Mouse (Mus musculus): ENCODE results near the gene Zwilch. TPM values are rescaled to one million over a fixed set of nuclear protein-coding genes. Genes with fewer than 3 reads are reported as not detected.
A peak's percentile ranks its signal among the peaks of the same experiment; 100 is the strongest.

Gene Zwilch
- polyA plus RNA-seq (2014; fragmentation: Nextera tagmentation; extraction: Ambion mirVana) = 36.0 and 41.3 TPM in 2 replicates

DNA sequence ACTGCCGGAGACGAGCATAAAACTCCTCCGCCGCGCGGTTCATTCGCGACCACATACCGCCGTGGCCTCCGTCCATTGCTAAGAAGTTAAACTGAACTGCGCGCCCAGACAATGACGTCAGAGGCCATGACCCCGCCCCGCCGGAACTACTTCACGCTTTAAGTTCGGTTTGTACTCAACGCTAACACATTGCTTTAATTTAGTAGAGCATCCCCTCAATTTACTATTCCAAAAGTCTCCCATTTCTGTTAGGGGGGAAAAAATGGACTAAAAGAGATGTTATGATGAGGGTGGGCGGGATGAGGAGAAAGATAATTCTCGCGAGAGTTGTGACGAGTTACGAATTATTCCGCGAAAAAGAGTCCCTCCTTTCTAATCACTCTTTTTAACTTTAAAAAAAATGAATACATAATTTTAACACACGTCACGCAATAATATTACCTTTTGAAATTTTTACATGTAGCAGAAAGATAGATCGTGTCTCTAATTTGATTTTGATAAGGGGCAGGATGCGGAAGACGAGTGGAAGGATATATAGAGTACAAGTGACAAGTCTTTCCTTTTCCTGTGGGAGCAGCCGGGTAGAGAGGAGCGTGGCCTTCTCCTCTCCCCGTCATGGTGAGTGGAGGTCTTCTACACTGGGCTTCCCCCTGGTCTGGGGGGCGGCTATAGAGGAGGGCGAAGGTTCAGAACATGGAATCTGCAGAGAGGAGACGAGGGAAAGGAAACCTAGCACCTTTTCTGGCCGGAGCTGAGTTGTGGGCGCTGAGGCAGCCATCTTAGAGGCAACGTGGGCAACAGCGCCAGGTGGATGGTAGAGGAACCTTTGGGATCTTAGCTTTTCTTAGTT, at the start of gene Zwilch, which contains the start of gene Rpl4:
Gene Zwilch (minus strand): TSS at position 289 of the 850 bp plus-strand sequence.
Gene Rpl4 (plus strand): TSS at position 560 of the 850 bp plus-strand sequence.
- ATAC-seq (ENCODE audit: insufficient number of reproducible peaks, low FRiP score, low TSS enrichment, low read depth) = peak; percentile 82; the same call in 1 of the 2 replicates
- Histone ChIP-seq H3K27ac (replicated peaks; ENCODE audit: low read depth, low read length) (peak within 1 kb of the TSS; percentile 91), H3K4me3 (ENCODE audit: low read depth, low read length) (peak within 1 kb of the TSS; percentile 97), H3K9ac (ENCODE audit: low read length) (peak within 1 kb of the TSS; percentile 89), H3K36me3 (ENCODE audit: control insufficient read depth, insufficient read depth, low read length) (peaks cover 22% of the 10 kb centered on the region), H3K9me3 (ENCODE audit: control insufficient read depth, low read length) (no peaks in the 10 kb centered on the region), H3K4me2 (ENCODE audit: low read depth, severe bottlenecking) (peak within 1 kb of the TSS; percentile 82), H3K4me1 (ENCODE audit: control insufficient read depth, insufficient read depth, low read length) (peaks cover 3% of the 10 kb centered on the region; the same call in 1 of the 2 replicates), H3K27me3 (ENCODE audit: control insufficient read depth, insufficient read depth, low read length) (no peaks in the 10 kb centered on the region)
- WGBS = under 1% methylated on average over 42 of the region's 42 CpGs
- peak; percentile 87 for DNase-seq (ENCODE audit: low spot score)

DNA sequence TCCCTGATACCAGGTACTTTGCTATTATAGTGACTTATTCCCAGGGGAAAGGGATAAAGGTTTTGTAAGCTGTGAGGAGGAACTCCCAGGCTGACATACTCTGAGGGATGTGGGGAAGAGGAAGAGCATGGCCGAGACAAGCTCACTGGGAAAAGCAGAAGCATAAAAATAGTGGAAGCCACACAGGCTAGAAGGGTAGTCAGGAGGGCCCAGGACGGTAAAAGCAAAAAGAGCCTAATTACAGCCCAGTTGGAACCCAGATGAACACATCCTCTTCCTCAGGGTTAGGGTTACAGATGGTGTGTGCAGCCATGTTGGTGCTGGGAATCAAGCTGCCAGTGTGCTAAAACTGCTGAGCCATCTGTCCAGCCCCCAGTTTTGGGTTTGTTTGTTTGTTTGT, 49.2 kb upstream of the Zwilch start:
- 49% methylated on average over 2 of the region's 2 CpGs for WGBS
- Histone ChIP-seq H3K27ac (replicated peaks; ENCODE audit: low read depth, low read length) (no peak overlapping the region), H3K27me3 (ENCODE audit: control insufficient read depth, insufficient read depth, low read length) (no peaks in the 10 kb centered on the region), H3K36me3 (ENCODE audit: control insufficient read depth, insufficient read depth, low read length) (peaks cover 3% of the 10 kb centered on the region; the same call in 1 of the 2 replicates), H3K9ac (ENCODE audit: low read length) (no peak overlapping the region), H3K9me3 (ENCODE audit: control insufficient read depth, low read length) (no peaks in the 10 kb centered on the region), H3K4me3 (ENCODE audit: low read depth, low read length) (no peak overlapping the region), H3K4me1 (ENCODE audit: control insufficient read depth, insufficient read depth, low read length) (no peaks in the 10 kb centered on the region), H3K4me2 (ENCODE audit: low read depth, severe bottlenecking) (no peak overlapping the region)
- DNase-seq (ENCODE audit: low spot score) (no peak), ATAC-seq (ENCODE audit: insufficient number of reproducible peaks, low FRiP score, low TSS enrichment, low read depth) (no peak)

GRCm38 (mm10) chr9:64221480-64221879, 48.6 kb upstream of the Zwilch start:
- DNase-seq (ENCODE audit: low spot score) (no peak), ATAC-seq (ENCODE audit: insufficient number of reproducible peaks, low FRiP score, low TSS enrichment, low read depth) (no peak)
- no peak overlapping the region for H3K4me2 ChIP-seq (ENCODE audit: low read depth, severe bottlenecking)
- no peaks in the 10 kb centered on the region for H3K9me3 ChIP-seq (ENCODE audit: control insufficient read depth, low read length)
- H3K4me3 ChIP-seq (ENCODE audit: low read depth, low read length) = no peak overlapping the region
- no peaks in the 10 kb centered on the region for H3K4me1 ChIP-seq (ENCODE audit: control insufficient read depth, insufficient read depth, low read length)
- H3K9ac ChIP-seq (ENCODE audit: low read length) = no peak overlapping the region
- no peak overlapping the region for H3K27ac ChIP-seq (replicated peaks; ENCODE audit: low read depth, low read length)
- H3K27me3 ChIP-seq (ENCODE audit: control insufficient read depth, insufficient read depth, low read length) = no peaks in the 10 kb centered on the region
- H3K36me3 ChIP-seq (ENCODE audit: control insufficient read depth, insufficient read depth, low read length) = peaks cover 3% of the 10 kb centered on the region; the same call in 1 of the 2 replicates
- WGBS = 92% methylated on average over 4 of the region's 4 CpGs

DNA sequence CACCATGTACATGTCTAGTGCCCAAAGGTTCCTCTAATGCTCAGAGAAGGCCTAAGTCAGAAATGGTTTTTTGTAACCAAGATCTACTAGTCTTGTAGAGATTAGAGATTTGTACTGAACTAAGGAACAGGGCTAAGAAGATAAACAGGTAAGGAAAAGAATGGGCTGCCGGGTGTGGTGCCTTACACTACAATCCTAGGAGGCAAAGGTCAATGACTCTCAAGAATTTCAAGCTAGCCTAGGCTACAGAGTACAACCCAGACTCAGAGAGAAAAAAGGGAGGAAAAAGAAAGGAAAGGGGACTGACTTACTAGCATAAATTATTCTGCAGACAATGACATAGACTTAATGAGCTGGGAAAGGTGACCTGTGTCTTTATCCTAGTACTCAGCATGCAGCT, 47.7 kb upstream of the Zwilch start:
- WGBS = 71% methylated on average over 1 of the region's 1 CpGs
- H3K4me3 ChIP-seq (ENCODE audit: low read depth, low read length) = no peak overlapping the region
- H3K27me3 ChIP-seq (ENCODE audit: control insufficient read depth, insufficient read depth, low read length) = no peaks in the 10 kb centered on the region
- peaks cover 3% of the 10 kb centered on the region; the same call in 1 of the 2 replicates for H3K36me3 ChIP-seq (ENCODE audit: control insufficient read depth, insufficient read depth, low read length)
- no peaks in the 10 kb centered on the region for H3K4me1 ChIP-seq (ENCODE audit: control insufficient read depth, insufficient read depth, low read length)
- DNase-seq (ENCODE audit: low spot score) (no peak), ATAC-seq (ENCODE audit: insufficient number of reproducible peaks, low FRiP score, low TSS enrichment, low read depth) (no peak)
- H3K9me3 ChIP-seq (ENCODE audit: control insufficient read depth, low read length) = no peaks in the 10 kb centered on the region
- H3K27ac ChIP-seq (replicated peaks; ENCODE audit: low read depth, low read length) = no peak overlapping the region
- H3K4me2 ChIP-seq (ENCODE audit: low read depth, severe bottlenecking) = no peak overlapping the region
- no peak overlapping the region for H3K9ac ChIP-seq (ENCODE audit: low read length)

DNA sequence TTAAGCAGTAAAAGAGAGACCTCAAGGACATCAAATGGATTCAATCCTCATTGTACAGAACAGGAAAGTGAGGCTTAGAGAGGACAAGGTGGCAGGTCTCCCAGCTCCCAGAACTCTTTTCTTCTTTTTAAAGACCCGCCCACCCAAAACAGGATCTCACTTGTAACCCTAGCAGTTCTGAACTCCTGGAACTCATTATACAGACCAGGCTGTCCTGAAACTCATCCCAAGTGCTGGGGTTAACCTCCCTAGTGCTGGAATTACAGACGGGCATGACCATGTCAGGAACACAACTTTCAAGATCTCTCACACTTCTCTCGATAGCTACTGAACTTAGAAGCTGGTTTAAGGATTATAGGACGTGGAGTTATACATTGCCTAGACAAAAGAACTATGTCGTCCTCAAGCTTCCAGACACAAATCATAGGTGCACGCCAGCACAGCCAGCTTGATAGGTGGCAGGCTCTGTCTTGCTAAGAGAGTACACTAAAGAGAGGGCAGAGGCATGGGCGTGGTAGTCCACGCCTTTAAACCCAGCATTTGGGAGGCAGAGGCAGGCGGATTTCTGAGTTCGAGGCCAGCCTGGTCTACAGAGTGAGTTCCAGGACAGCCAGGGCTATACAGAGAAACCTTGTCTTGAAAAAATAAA, 47.0 kb upstream of the Zwilch start:
- ATAC-seq (ENCODE audit: insufficient number of reproducible peaks, low FRiP score, low TSS enrichment, low read depth) = no peak
- WGBS = 68% methylated on average over 10 of the region's 10 CpGs
- Histone ChIP-seq H3K9me3 (ENCODE audit: control insufficient read depth, low read length) (no peaks in the 10 kb centered on the region), H3K27ac (replicated peaks; ENCODE audit: low read depth, low read length) (no peak overlapping the region), H3K4me2 (ENCODE audit: low read depth, severe bottlenecking) (no peak overlapping the region), H3K4me1 (ENCODE audit: control insufficient read depth, insufficient read depth, low read length) (no peaks in the 10 kb centered on the region), H3K27me3 (ENCODE audit: control insufficient read depth, insufficient read depth, low read length) (no peaks in the 10 kb centered on the region), H3K9ac (ENCODE audit: low read length) (no peak overlapping the region), H3K36me3 (ENCODE audit: control insufficient read depth, insufficient read depth, low read length) (peaks cover 3% of the 10 kb centered on the region; the same call in 1 of the 2 replicates), H3K4me3 (ENCODE audit: low read depth, low read length) (no peak overlapping the region)
- no peak for DNase-seq (ENCODE audit: low spot score)

GRCm38 (mm10) chr9:64219305-64219704, 46.4 kb upstream of the Zwilch start:
- Histone ChIP-seq H3K27me3 (ENCODE audit: control insufficient read depth, insufficient read depth, low read length) (no peaks in the 10 kb centered on the region), H3K4me1 (ENCODE audit: control insufficient read depth, insufficient read depth, low read length) (no peaks in the 10 kb centered on the region), H3K9ac (ENCODE audit: low read length) (no peak overlapping the region), H3K4me2 (ENCODE audit: low read depth, severe bottlenecking) (no peak overlapping the region), H3K9me3 (ENCODE audit: control insufficient read depth, low read length) (no peaks in the 10 kb centered on the region), H3K36me3 (ENCODE audit: control insufficient read depth, insufficient read depth, low read length) (0 out of 2 replicates have a peak, but pooled peaks cover 2% of the 10 kb centered on the region), H3K4me3 (ENCODE audit: low read depth, low read length) (no peak overlapping the region), H3K27ac (replicated peaks; ENCODE audit: low read depth, low read length) (no peak overlapping the region)
- DNase-seq (ENCODE audit: low spot score) (no peak), ATAC-seq (ENCODE audit: insufficient number of reproducible peaks, low FRiP score, low TSS enrichment, low read depth) (no peak)
- 45% methylated on average over 1 of the region's 1 CpGs for WGBS

DNA sequence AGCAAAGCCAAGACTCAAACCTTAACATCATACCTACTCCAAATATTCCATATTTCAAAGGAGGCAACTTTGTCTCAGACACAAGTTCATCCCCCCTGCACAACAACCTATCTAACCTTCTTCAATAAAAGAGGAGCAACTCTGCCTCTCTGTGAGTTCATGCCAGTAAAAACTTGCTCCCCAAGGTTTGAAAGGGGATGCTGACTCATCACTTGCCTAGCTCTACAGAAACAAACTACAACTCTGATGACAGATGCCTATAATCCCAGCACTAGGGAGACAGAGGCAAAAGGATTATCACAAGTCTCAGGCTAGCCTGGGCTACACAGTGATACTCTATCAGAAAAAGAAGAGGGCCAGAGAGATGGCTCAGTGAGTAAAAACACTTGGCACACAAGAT, 45.0 kb upstream of the Zwilch start:
- Histone ChIP-seq H3K4me2 (ENCODE audit: low read depth, severe bottlenecking) (no peak overlapping the region), H3K27ac (replicated peaks; ENCODE audit: low read depth, low read length) (no peak overlapping the region), H3K36me3 (ENCODE audit: control insufficient read depth, insufficient read depth, low read length) (0 out of 2 replicates have a peak, but pooled peaks cover 2% of the 10 kb centered on the region), H3K4me1 (ENCODE audit: control insufficient read depth, insufficient read depth, low read length) (no peaks in the 10 kb centered on the region), H3K27me3 (ENCODE audit: control insufficient read depth, insufficient read depth, low read length) (no peaks in the 10 kb centered on the region), H3K9me3 (ENCODE audit: control insufficient read depth, low read length) (no peaks in the 10 kb centered on the region), H3K9ac (ENCODE audit: low read length) (no peak overlapping the region), H3K4me3 (ENCODE audit: low read depth, low read length) (no peak overlapping the region)
- ATAC-seq (ENCODE audit: insufficient number of reproducible peaks, low FRiP score, low TSS enrichment, low read depth) (no peak), DNase-seq (ENCODE audit: low spot score) (no peak)

DNA sequence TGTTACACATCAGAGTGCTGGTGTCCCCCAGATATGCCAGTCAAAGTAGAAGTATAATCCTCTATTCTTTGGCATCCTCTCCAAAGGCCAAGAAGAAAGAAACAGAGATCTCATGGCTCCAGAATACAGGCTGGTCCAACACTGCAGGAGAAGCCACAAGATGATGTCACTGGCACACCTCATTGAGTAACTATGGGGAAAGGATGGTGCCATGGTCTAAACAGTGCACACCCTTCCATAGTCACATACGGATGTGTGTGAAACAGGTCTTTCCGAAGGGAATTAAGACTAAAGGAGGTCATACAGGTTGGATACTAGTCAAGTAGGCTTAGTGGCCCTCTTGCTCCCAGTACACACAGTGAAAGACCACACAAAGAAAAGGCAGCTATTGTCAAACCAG, 43.7 kb upstream of the Zwilch start:
- no peak for ATAC-seq (ENCODE audit: insufficient number of reproducible peaks, low FRiP score, low TSS enrichment, low read depth)
- DNase-seq (ENCODE audit: low spot score) = no peak
- Histone ChIP-seq H3K4me3 (ENCODE audit: low read depth, low read length) (no peak overlapping the region), H3K36me3 (ENCODE audit: control insufficient read depth, insufficient read depth, low read length) (peaks cover 2% of the 10 kb centered on the region; the same call in 1 of the 2 replicates), H3K4me1 (ENCODE audit: control insufficient read depth, insufficient read depth, low read length) (no peaks in the 10 kb centered on the region), H3K9ac (ENCODE audit: low read length) (no peak overlapping the region), H3K27me3 (ENCODE audit: control insufficient read depth, insufficient read depth, low read length) (no peaks in the 10 kb centered on the region), H3K9me3 (ENCODE audit: control insufficient read depth, low read length) (no peaks in the 10 kb centered on the region), H3K27ac (replicated peaks; ENCODE audit: low read depth, low read length) (no peak overlapping the region), H3K4me2 (ENCODE audit: low read depth, severe bottlenecking) (no peak overlapping the region)
- WGBS = 93% methylated on average over 2 of the region's 2 CpGs
